Mouse (Mus musculus): ENCODE data around the gene Cfap221. TPM values are rescaled to one million over a fixed set of nuclear protein-coding genes. Genes with fewer than 3 reads are reported as not detected.

The Cfap221 gene
- polyA plus RNA-seq, 1 experiment, result 22.9 TPM

- no peak overlapping the region for H3K4me3 ChIP-seq (ENCODE audit: control insufficient read depth, low read depth, low read length)
- H3K4me1 ChIP-seq (ENCODE audit: control insufficient read depth, insufficient read depth, low read length), result no peaks in the 10 kb centered on the region
- H3K36me3 ChIP-seq (ENCODE audit: control insufficient read depth, insufficient read depth, low read length), result no peaks in the 10 kb centered on the region
- TF ChIP-seq CTCF (IDR thresholded peaks at IDR 0.05; ENCODE audit: control insufficient read depth, insufficient read depth, insufficient replicate concordance, low read depth, low read length) (no peak), POLR2A (IDR thresholded peaks at IDR 0.05; ENCODE audit: control insufficient read depth, low read depth, low read length) (no peak)
- no peak overlapping the region for H3K27ac ChIP-seq (ENCODE audit: control insufficient read depth, insufficient read depth, low read depth, low read length)
- no peaks in the 10 kb centered on the region for H3K27me3 ChIP-seq (ENCODE audit: control insufficient read depth, insufficient read depth, low read length)
Measured at GRCm38 (mm10) chr1:119902551-119903230, 94.3 kb downstream of the Cfap221 start.

- H3K27ac ChIP-seq (ENCODE audit: control insufficient read depth, insufficient read depth, low read depth, low read length), result no peak overlapping the region
- no peaks in the 10 kb centered on the region for H3K4me1 ChIP-seq (ENCODE audit: control insufficient read depth, insufficient read depth, low read length)
- H3K27me3 ChIP-seq (ENCODE audit: control insufficient read depth, insufficient read depth, low read length), result no peaks in the 10 kb centered on the region
- H3K4me3 ChIP-seq (ENCODE audit: control insufficient read depth, low read depth, low read length), result peak overlapping the region; percentile 54
- no peaks in the 10 kb centered on the region for H3K36me3 ChIP-seq (ENCODE audit: control insufficient read depth, insufficient read depth, low read length)
- TF ChIP-seq POLR2A (IDR thresholded peaks at IDR 0.05; ENCODE audit: control insufficient read depth, low read depth, low read length), result no peak
- no peak for TF ChIP-seq CTCF (IDR thresholded peaks at IDR 0.05; ENCODE audit: control insufficient read depth, insufficient read depth, insufficient replicate concordance, low read depth, low read length)
Measured at GRCm38 (mm10) chr1:119899195-119900123, 97.6 kb downstream of the Cfap221 start.

GRCm38 (mm10) chr1:119894936-119895335 is 102.1 kb downstream of the Cfap221 start:
- TF ChIP-seq CTCF (IDR thresholded peaks at IDR 0.05; ENCODE audit: control insufficient read depth, insufficient read depth, insufficient replicate concordance, low read depth, low read length), result peak; percentile 89
- no peak for TF ChIP-seq POLR2A (IDR thresholded peaks at IDR 0.05; ENCODE audit: control insufficient read depth, low read depth, low read length)
- H3K27me3 ChIP-seq (ENCODE audit: control insufficient read depth, insufficient read depth, low read length), result no peaks in the 10 kb centered on the region
- no peaks in the 10 kb centered on the region for H3K36me3 ChIP-seq (ENCODE audit: control insufficient read depth, insufficient read depth, low read length)
- no peak overlapping the region for H3K27ac ChIP-seq (ENCODE audit: control insufficient read depth, insufficient read depth, low read depth, low read length)
- no peak overlapping the region for H3K4me3 ChIP-seq (ENCODE audit: control insufficient read depth, low read depth, low read length)
- no peaks in the 10 kb centered on the region for H3K4me1 ChIP-seq (ENCODE audit: control insufficient read depth, insufficient read depth, low read length)

DNA sequence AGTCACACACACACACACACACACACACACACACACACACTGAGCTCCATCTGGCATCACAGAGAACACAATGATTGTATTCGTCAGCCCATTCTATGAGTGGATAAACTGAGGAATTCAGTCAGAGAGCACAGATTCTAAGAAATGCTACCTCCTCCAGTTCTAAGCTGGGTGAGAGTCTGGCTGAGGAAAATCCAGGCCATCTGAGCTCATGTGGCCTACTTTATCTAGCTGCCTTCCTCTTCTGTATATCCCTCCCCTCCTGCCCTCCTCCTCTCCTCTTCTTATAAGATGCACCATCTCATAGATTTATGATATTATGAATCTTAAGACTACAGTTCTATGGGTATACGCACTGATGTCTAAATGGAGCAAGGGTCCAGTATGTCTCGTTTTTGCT is 103.4 kb downstream of the Cfap221 start:
- Histone ChIP-seq H3K4me3 (ENCODE audit: control insufficient read depth, low read depth, low read length) (no peak overlapping the region), H3K27me3 (ENCODE audit: control insufficient read depth, insufficient read depth, low read length) (no peaks in the 10 kb centered on the region), H3K27ac (ENCODE audit: control insufficient read depth, insufficient read depth, low read depth, low read length) (no peak overlapping the region), H3K36me3 (ENCODE audit: control insufficient read depth, insufficient read depth, low read length) (no peaks in the 10 kb centered on the region), H3K4me1 (ENCODE audit: control insufficient read depth, insufficient read depth, low read length) (no peaks in the 10 kb centered on the region)
- no peak for TF ChIP-seq POLR2A (IDR thresholded peaks at IDR 0.05; ENCODE audit: control insufficient read depth, low read depth, low read length)
- TF ChIP-seq CTCF (IDR thresholded peaks at IDR 0.05; ENCODE audit: control insufficient read depth, insufficient read depth, insufficient replicate concordance, low read depth, low read length), result no peak

- TF ChIP-seq POLR2A (IDR thresholded peaks at IDR 0.05; ENCODE audit: control insufficient read depth, low read depth, low read length), result no peak
- TF ChIP-seq CTCF (IDR thresholded peaks at IDR 0.05; ENCODE audit: control insufficient read depth, insufficient read depth, insufficient replicate concordance, low read depth, low read length), result no peak
- Histone ChIP-seq H3K4me1 (ENCODE audit: control insufficient read depth, insufficient read depth, low read length) (no peaks in the 10 kb centered on the region), H3K27ac (ENCODE audit: control insufficient read depth, insufficient read depth, low read depth, low read length) (no peak overlapping the region)
Measured at GRCm38 (mm10) chr1:119892933-119893332, 104.1 kb downstream of the Cfap221 start.

DNA sequence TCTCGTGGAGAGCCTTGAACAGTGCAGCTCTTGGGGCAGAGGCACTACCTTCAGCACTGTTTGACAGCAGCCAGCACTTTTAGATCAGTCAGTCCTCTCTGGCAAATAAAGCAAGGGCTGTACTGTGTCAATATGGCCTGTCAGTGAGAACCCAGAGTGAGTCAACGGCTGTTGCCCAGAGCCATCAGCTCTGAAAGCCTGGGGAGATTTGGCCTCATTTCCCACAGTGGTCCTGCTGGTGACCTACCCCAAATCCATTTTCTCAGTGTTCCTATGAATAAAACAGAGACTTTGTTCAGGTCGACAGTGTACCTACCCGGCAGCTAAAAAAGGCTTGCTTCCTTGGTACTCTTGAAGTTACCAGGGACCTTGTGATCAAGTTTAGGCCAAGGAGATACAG is 105.2 kb downstream of the Cfap221 start:
- TF ChIP-seq POLR2A (IDR thresholded peaks at IDR 0.05; ENCODE audit: control insufficient read depth, low read depth, low read length) (no peak), CTCF (IDR thresholded peaks at IDR 0.05; ENCODE audit: control insufficient read depth, insufficient read depth, insufficient replicate concordance, low read depth, low read length) (no peak)
- no peak overlapping the region for H3K27ac ChIP-seq (ENCODE audit: control insufficient read depth, insufficient read depth, low read depth, low read length)
- no peaks in the 10 kb centered on the region for H3K36me3 ChIP-seq (ENCODE audit: control insufficient read depth, insufficient read depth, low read length)
- H3K4me3 ChIP-seq (ENCODE audit: control insufficient read depth, low read depth, low read length), result no peak overlapping the region
- no peaks in the 10 kb centered on the region for H3K27me3 ChIP-seq (ENCODE audit: control insufficient read depth, insufficient read depth, low read length)
- no peaks in the 10 kb centered on the region for H3K4me1 ChIP-seq (ENCODE audit: control insufficient read depth, insufficient read depth, low read length)

More at GRCm38 (mm10) chr1:119892933-119893332, 104.1 kb downstream of the Cfap221 start:
- no peaks in the 10 kb centered on the region for H3K27me3 ChIP-seq (ENCODE audit: control insufficient read depth, insufficient read depth, low read length)
- no peaks in the 10 kb centered on the region for H3K36me3 ChIP-seq (ENCODE audit: control insufficient read depth, insufficient read depth, low read length)
- H3K4me3 ChIP-seq (ENCODE audit: control insufficient read depth, low read depth, low read length), result no peak overlapping the region

DNA sequence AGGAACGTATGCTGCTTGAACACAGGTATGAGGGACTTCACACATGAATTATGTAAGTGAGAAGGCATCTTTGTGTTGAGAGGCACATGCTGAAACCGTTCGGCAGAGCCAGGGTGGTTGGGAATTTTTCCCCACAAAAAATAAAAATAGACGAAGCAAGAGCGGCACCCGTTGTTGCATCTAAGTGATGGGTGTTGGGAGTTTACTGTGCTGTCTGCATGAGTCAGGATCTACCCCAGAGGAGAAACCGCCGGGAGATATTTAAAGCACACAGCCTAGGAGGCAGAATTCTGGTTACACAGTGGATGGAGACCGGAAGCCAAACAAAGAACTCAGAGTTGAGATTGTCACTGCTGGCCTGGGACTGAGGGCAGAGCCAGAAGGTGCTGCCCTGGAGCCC is 105.9 kb downstream of the Cfap221 start:
- Histone ChIP-seq H3K4me1 (ENCODE audit: control insufficient read depth, insufficient read depth, low read length) (no peaks in the 10 kb centered on the region), H3K36me3 (ENCODE audit: control insufficient read depth, insufficient read depth, low read length) (no peaks in the 10 kb centered on the region), H3K27ac (ENCODE audit: control insufficient read depth, insufficient read depth, low read depth, low read length) (no peak overlapping the region), H3K27me3 (ENCODE audit: control insufficient read depth, insufficient read depth, low read length) (no peaks in the 10 kb centered on the region), H3K4me3 (ENCODE audit: control insufficient read depth, low read depth, low read length) (no peak overlapping the region)
- TF ChIP-seq CTCF (IDR thresholded peaks at IDR 0.05; ENCODE audit: control insufficient read depth, insufficient read depth, insufficient replicate concordance, low read depth, low read length) (no peak), POLR2A (IDR thresholded peaks at IDR 0.05; ENCODE audit: control insufficient read depth, low read depth, low read length) (no peak)

Measured in testis, adult 2 months (tissue).